Mouse (Mus musculus): ENCODE data around the gene Rdh14.

The Rdh14 gene

DNA sequence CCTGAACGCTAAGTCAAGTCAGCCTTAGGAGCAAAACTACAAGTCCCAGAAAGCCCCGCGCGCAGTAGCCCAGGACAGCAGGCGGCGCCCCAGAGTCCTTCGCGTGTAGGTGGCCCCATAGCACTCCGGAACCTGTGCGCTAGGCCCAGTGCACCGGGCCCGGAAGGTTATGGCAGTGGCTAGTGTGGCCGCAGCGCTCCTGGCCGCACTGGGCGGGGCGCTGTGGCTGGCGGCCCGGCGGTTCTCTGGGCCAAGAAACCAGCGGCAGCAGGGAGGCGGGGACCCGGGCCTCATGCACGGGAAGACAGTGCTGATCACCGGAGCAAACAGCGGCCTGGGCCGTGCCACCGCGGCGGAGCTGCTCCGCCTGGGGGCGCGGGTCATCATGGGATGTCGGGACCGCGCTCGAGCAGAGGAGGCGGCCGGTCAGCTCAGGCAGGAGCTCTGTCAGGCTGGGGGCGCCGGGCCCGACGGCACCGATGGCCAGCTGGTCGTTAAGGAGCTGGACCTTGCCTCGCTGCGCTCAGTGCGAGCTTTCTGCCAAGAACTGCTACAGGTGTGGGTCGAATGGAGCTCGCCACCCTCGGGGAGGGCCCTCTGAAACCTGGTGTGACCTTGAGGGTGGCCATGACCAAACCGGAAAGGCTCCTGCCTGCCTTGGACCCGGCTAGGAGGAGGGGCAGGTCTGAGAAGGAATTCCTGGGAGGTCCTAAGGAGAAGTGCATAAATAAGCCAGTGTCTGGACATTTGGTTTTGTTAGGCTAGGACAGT lies at the start of gene Rdh14:
Rdh14 (plus strand) TSS at position 102 of the 771 bp plus-strand sequence.
- peak; percentile 83 for DNase-seq (ENCODE audit: low read depth)

DNA sequence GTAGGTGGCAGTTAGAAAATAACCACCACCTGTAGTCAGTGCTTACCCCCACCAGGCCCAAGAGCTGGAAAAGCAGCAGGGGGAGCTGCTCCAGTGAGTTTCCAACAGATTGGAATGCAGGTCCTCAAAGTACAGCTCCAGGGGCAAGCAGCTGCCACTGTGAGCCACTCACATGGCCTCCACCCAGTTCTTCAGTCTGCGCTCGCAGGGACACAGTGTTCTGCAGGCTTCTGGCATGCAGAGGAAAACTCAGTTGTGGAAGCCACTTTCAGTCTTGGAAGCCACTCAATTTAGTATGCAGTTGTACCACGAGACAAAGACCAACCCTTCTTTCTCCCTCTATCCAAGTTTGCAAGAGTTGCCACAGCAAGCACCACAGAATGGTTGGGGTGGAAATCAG lies 39.9 kb upstream of the Rdh14 start:
- DNase-seq (ENCODE audit: low read depth), result no peak

DNA sequence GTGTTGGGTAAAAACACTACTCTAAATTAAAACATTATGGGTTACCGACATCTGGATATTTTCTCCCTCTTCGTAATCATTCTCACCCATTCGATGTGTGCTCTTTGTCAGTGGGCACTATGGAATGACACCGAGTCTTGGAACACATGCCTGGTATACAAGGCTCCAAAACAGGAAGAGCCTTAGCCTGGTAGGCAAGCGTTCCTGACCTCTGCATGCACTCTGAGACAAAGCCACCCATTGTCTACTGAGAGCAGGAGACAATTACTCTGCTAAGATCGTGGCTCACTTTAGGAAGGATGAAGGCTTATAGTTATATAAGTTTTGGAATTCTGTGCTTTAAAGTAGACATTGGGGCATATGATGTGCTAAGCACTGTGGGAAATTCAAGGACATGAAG lies 32.8 kb upstream of the Rdh14 start:
- DNase-seq (ENCODE audit: low read depth), result no peak

DNA sequence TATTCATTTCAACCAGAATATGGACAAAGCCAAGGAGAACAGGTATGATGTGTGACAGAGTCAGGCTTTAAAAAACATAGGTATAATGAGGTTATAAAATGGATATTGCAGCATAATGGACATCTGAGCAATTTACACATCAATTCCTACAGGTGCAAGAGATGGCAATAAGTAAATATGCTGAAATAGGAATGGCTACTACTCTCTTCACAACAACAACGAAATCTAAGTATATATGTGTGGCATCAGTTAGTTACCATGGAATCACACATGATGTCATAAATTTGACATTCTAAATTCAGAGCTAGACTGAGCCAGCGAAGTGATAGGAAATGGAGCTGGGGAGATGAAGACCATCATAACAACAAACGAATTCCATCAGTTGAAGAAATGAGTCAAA lies 20.9 kb upstream of the Rdh14 start, which contains the start of gene Nt5c1b:
Nt5c1b (plus strand) TSS at position 301 of the 400 bp plus-strand sequence.
- DNase-seq (ENCODE audit: low read depth), result no peak

DNA sequence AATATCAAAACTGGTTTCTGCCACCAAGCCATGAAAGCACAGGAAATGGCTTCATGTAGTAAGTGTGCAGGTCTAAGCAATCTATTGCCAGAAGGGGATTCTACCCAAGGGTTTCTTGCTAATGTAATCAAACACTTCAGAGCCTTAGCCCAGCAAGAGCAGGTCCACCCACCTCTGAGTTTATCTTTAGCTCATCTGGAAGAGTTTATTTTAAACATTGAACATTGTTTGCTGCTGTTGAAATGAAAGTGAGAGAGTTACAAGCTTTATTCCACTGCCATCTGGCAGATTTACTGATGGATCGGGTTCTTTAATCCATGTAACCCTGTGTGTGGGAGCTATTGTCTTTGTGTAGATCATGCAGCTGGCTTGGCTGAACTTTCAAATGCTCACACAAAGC lies 10.2 kb downstream of the Rdh14 start:
- no peak for DNase-seq (ENCODE audit: low read depth)

DNA sequence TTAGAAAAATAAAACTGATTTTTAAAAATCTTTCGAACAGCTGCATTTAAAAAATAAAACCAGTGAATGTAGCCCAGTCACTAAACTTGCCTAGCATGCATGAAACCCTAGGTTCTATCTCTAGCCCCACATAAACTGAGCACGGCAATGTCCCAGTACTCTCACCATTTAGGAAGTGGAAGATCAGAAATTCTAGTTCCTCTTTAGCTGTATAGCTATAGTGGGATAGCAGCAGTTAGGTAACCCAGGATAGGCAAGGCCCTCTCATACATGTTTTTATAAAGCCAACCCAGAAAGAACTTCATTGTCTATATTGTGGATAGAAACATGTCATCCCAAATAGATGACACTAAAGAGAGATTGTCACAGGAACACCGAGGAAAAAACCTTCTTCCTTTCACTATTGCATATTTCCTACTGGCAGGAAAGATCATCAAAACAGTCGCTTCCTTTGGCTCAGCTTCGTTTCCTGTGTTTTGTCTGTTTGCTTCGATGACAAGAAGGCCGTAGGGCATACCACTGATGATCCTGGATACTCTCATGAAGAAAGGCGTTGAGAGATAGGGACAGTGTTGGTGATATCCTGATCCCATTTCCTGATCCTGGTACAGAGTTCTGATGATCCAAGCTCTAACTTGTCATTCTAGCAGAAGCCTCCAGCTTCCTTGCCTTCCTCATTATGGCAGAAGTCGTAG lies 12.0 kb downstream of the Rdh14 start:
- no peak for DNase-seq (ENCODE audit: low read depth)

DNA sequence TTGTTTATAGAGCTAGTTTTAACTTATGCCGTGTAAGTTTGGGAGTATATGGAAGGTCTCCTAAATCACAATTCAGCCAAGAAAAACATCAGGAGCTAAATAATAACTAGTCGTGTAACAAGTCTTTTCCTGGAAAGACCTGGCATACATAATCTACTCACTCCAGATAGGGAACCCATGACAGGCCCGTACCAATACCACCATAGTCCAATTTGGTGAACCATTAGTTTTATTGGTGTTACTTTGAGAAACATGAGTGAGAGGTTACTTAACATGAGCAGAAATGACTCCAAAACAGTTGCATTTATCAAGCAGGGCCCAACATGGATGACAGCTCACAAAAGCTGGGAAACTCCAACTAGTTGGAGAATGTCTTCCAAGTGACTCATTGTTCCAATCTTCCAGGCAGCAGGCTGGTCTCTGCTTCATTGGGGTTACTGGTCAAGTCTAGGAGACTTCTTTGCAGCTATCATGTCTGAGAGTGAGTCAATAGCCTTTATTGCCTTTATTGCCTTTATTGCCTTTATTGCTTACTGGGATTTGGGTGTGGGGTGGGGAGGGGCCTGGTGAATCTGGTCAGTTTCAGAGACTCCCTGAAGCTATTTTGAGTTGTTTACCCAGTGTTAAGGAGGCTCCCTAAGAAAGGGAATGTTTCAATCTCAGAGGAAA lies 20.1 kb downstream of the Rdh14 start:
- no peak for DNase-seq (ENCODE audit: low read depth)

DNA sequence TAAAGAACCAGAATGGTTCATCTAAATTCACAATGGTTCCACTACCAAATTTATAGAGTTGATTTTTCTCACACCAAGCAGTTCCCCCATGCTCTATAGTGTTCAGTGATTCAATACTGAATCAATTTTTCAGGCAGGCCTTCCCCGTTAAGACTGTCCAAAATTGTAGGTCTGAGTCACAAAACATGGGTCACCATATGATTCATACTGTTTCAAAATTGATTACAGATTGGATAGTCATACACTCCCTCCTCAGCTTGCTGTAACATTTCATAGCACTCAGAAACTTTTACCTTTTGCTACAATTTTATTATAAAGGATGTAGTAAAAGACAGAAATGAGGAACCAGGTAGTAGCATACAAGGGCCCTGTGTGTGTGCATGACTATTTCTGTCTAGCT lies 20.9 kb downstream of the Rdh14 start:
- DNase-seq (ENCODE audit: low read depth), result no peak

DNA sequence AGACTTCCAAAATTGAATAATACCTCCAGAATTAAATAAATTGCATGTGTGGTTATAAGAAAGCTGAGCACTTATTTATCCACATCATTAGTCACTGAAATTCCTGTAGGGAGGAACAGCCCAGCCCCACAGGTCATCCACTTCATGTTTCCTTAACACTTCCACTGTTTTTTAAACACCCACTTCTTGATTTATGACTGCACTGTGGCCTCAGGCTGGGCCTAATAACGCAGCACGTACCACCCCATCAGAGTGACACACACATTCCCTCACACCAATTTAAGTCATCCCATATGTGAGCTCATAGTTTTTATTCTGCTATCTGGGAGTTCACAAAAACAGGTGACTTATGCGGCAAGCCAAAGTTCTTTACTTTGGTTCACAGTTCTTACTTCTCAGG lies 31.8 kb downstream of the Rdh14 start:
- DNase-seq (ENCODE audit: low read depth), result no peak

DNA sequence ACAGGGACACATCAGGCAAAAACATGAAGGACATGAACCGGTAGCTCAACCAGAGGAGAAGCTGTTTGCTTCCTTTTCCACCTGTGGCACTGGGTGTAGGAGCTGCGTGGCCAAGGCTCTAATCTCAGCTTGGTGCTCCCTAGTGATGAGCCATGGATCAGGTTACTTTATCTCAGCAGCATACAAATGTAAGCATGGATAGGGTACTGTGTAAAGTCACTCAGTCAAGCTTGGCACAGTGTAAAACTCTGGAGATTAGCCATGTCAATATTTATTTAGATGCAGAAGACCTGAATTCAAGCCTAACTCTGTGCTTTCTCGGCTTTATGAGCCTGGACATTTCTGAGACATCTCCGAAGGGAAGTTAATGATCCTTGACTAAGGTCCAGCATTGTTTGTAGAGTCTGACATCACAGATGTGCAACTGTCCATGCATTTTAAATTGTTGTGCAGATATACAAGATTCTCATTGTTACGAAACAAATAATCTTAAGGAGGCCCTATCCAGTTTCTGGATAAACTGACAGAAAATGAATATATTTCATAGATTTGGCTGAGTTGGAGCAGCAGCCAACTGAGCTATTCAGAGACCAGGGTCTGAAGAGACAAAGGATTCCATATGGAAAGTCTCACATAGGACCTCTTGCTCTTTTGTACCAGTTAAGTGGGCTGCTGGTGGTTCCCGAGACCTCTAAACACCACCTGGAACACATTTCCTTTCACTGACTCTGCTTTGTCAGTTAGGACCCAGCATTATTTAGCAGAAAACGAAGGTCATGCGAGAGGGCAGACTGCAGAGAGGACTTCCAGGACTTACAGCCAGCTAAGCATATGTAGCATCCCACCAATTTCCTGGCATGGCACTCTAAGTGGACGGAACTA lies 35.7 kb downstream of the Rdh14 start:
- no peak for DNase-seq (ENCODE audit: low read depth)

DNA sequence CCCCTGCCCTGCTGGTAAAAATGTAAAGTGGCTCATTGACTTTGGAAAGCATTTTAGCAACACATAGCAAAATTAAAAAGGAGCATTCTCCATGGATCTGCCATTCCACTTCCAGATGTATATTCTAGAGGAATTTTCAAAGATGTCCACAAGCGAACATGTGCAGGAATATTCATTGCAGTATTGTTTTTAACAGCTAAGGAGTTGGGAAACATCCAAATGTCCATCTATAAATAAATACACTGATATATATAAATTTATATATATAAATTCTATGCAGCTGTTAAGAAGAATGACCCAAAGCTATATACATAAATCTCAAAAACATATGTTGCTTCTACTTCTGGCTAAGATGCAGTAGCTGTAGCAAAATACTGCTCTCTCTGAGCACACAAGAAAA lies 40.4 kb downstream of the Rdh14 start:
- no peak for DNase-seq (ENCODE audit: low read depth)

DNA sequence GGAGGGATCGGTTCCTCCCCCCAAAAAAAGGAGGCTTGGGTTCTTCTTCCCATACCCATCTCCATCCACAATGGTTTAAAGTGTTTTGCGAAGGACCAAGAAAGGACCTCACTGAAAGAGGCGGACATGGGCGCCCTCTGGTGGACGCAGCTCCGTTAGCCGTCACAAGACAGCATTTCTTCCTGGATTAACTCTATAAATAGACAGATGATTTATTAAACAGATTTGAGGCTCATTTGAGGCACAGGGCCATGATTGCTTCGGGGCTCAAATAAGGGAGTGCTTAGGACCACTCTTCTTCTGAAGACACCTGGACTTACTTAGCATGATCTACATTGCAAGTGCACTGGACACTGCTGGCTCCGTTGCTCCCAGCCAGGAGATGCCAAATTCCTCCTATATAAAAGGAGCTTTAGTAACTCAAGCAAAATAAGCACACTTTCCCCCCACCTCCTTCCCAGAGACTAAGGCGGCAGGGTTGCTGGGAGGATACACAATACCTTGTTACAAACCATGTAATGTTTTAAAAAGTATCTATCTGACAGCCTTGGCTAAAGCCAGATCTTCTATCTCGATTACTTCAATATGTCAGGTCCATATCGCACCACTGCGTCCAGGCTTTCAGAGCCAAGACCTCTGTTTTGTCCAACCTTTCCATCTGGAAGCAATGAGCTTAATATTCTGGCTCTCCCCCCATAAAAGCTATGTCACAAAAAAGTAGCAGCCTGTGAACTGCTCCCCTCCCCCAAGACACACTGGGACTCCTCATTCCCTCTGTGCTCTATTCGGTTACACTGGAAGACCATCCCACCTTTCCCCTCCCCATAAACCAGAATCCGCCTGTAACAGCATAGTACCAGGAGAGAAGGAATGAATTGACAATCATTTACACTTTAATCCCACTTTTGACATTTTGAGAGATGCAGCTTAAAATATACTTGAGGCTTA lies 47.8 kb downstream of the Rdh14 start:
- peak; percentile 44 for DNase-seq (ENCODE audit: low read depth)

DNA sequence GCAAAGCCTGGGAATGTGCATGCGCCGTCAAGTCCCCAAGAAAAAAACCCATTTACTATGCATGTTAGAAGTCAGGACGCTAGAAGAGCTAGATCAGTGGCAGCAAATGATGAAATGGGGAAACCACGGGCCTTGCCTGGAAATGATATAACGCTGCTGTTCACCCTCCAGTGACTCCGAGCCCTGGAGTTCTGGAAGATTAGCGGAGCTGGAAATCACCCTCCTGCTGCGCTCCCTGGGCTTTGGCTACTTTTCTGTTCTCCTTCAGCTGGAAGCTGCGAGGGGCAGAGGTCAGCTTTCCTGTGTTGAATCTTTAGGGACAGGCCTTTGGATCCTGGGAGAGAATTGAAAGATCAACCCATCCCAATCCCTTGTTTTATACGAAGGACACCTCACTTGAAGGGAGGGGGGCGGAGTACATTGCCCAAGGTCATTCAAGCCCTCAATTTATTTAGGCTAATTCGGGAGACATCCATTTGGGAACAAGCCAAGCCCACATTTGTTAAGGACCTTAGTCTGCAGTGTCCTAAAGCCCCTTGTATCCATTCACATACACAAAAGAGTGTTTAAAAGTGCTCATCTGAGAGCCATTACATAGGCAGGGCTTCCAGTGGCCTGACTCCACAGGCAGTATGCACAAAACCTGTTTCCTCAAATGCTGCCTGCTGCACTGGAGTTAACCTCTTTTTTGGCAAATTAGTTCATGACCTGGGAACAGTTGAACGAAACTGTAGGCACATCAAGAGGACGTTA lies 49.1 kb downstream of the Rdh14 start:
- DNase-seq (ENCODE audit: low read depth), result no peak

Measured in c-Kit-positive CD71-negative TER-119-negative erythroid progenitor cells, embryonic 14.5 days (primary cell).